Mouse (Mus musculus) midbrain, postnatal 0 days (tissue): Measurements from ENCODE around the gene Dpm2. TPM values are rescaled to one million over a fixed set of nuclear protein-coding genes. Genes with fewer than 3 reads are reported as not detected.

ENCODE experiments used
- ATAC-seq: fragments of 200-750 bp; cut with Nextera tagmentation; 2 replicates; pipeline ENCODE4 v1.8.0; 2017; ENCODE audit warnings: moderate number of reproducible peaks, mild to moderate bottlenecking, moderate TSS enrichment, moderate library complexity; ENCODE audit not compliant: low FRiP score
- DNase-seq: peaks from one replicate; pipeline ENCODE4 v3.0.0-alpha.2; 2015; ENCODE audit warnings: low spot score
- H3K27ac ChIP-seq: fragments of 300-500 bp; sonication (generic); 2 replicates; pipeline ENCODE4 v1.5.1; 2014; ENCODE audit warnings: low read depth, mild to moderate bottlenecking, low read length, mixed read lengths
- H3K27me3 ChIP-seq: fragments of 300-500 bp; sonication (generic); 2 replicates; pipeline ENCODE4 v1.6.1; 2014; ENCODE audit warnings: low read length, control low read depth, mixed read lengths; ENCODE audit not compliant: insufficient read depth
- H3K36me3 ChIP-seq: fragments of 300-500 bp; sonication (generic); 2 replicates; pipeline ENCODE4 v1.6.1; 2014; ENCODE audit warnings: low read length, control low read depth, mixed read lengths; ENCODE audit not compliant: insufficient read depth
- H3K4me1 ChIP-seq: fragments of 300-500 bp; sonication (generic); 2 replicates; pipeline ENCODE4 v1.6.1; 2014; ENCODE audit warnings: mild to moderate bottlenecking, control low read depth, antibody characterized with exemption, low read length, mixed read lengths; ENCODE audit not compliant: insufficient read depth
- H3K4me2 ChIP-seq: fragments of 300-500 bp; sonication (generic); 2 replicates; pipeline ENCODE4 v1.6.1; 2014; ENCODE audit warnings: low read depth, mild to moderate bottlenecking, low read length, mixed read lengths; ENCODE audit not compliant: poor library complexity, severe bottlenecking
- H3K4me3 ChIP-seq: fragments of 300-500 bp; sonication (generic); 2 replicates; pipeline ENCODE4 v1.5.1; 2014; ENCODE audit warnings: low read depth, mild to moderate bottlenecking, low read length, moderate library complexity
- H3K9ac ChIP-seq: fragments of 300-500 bp; sonication (generic); replicated peaks from 2 replicates; pipeline ENCODE4 v1.6.1; 2014; ENCODE audit warnings: mild to moderate bottlenecking, low read length, moderate library complexity, mixed read lengths; ENCODE audit not compliant: poor library complexity, severe bottlenecking
- H3K9me3 ChIP-seq: fragments of 300-500 bp; sonication (generic); 2 replicates; pipeline ENCODE4 v1.6.1; 2016; ENCODE audit warnings: low read length, control low read depth
- CTCF ChIP-seq: IDR thresholded peaks from 2 replicates; pipeline ENCODE4 v1.5.1; 2016; ENCODE audit warnings: antibody characterized with exemption, mild to moderate bottlenecking
- WGBS: fragments of 180-500 bp; shearing (Covaris S2); extraction: QIAGEN DNeasy Blood & Tissue Kit; methylation state at CpG from one replicate; pipeline ENCODE4 v1.1.7; 2014; 5-methylcytosine and 5-hydroxymethylcytosine counted together
- polyA plus RNA-seq: library from polyadenylated mRNA; unstranded; fragments of >200 nt; fragmentation: Nextera tagmentation; extraction: Ambion mirVana; gene quantifications from 2 replicates; pipeline ENCODE4 v1.2.1, GENCODE M21; 2015
- total RNA-seq: library from RNA; depleted of rRNA; stranded (reverse); fragments of >200 nt; gene quantifications from 2 replicates; pipeline ENCODE4 v1.2.3, GENCODE M21; 2014

The Dpm2 gene
- total and polyA plus RNA-seq, 2 experiments from 2014 or later = 73.3 to 135 TPM

DNA sequence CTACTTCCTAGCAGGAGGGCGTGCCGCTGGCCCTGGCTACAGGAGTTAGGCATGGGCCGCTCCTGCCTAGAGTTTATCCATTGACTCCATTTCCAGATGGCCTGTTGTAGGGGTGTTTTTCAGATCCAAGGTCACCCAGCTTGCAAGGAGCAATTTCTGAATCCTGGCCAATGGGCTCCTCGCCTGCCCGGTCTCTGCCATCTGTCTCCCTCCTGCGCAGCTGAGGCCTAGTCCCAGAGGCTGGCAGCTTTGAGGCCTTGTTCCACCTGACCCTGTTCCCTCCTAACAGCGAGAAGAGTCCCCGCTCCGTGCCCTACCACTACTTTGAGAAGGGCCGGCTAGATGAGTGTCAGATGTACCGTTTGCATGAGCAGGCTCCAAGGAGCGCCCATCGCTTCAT, 26.1 kb downstream of the Dpm2 start:
- DNase-seq (peak; percentile 78), ATAC-seq (no peak)
- no peak overlapping the region for H3K4me3 ChIP-seq
- no peaks in the 10 kb centered on the region for H3K9me3 ChIP-seq
- no peak overlapping the region for H3K27ac ChIP-seq
- H3K9ac ChIP-seq = no peak overlapping the region
- H3K27me3 ChIP-seq = no peaks in the 10 kb centered on the region; the same call in 1 of the 2 replicates
- H3K4me2 ChIP-seq = no peak overlapping the region
- 81% methylated on average over 13 of the region's 13 CpGs for WGBS
- no peaks in the 10 kb centered on the region for H3K4me1 ChIP-seq
- H3K36me3 ChIP-seq = peaks cover 40% of the 10 kb centered on the region
- no peak for TF ChIP-seq CTCF

DNA sequence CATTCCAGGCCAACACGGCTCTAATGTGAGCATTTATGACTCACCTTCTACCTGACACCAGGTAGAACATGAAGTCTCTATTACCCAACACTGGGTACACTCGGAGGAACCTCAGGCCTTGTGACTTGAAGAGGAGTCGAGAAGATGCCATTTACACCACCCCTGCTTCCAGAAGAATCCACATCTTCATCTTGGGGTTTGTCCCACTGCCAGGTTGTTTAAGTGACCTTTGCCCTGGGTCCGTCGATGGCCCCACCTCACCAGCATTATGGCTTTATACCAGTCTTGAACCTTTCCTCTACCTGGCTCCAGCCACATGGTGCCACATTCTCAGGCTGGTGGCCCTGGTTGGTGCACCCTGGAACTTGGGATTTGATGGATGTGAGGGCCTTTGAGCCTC, 26.6 kb downstream of the Dpm2 start:
- no peak for TF ChIP-seq CTCF
- no peaks in the 10 kb centered on the region for H3K4me1 ChIP-seq
- ATAC-seq (no peak), DNase-seq (no peak)
- no peaks in the 10 kb centered on the region for H3K9me3 ChIP-seq
- no peak overlapping the region for H3K9ac ChIP-seq
- WGBS = 85% methylated on average over 5 of the region's 5 CpGs
- H3K4me3 ChIP-seq = no peak overlapping the region
- H3K27me3 ChIP-seq = no peaks in the 10 kb centered on the region; the same call in 1 of the 2 replicates
- no peak overlapping the region for H3K27ac ChIP-seq
- peaks cover 40% of the 10 kb centered on the region for H3K36me3 ChIP-seq
- no peak overlapping the region for H3K4me2 ChIP-seq

DNA sequence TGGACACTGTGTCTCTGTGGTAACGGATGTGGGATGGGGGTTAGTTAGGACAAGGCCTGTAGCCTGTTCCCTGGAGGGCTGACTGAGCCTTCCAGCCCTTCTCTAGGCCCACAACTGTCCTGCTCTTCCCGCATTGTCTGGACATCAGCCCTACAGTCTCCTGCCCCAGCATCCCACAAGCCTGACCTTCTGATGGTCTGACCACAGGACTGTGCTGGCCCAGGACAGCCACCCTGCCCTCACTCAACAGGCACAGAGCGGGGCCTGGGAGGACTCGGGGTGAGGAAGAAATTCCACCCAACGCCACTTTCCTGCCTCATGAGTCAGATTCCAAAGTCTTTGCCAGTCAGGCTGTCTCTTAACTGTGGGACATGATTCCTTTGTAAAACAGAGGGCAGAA, 27.0 kb downstream of the Dpm2 start:
- H3K27ac ChIP-seq = no peak overlapping the region
- no peak for DNase-seq
- no peak overlapping the region for H3K9ac ChIP-seq
- H3K4me2 ChIP-seq = no peak overlapping the region
- H3K9me3 ChIP-seq = no peaks in the 10 kb centered on the region
- TF ChIP-seq CTCF = no peak
- H3K27me3 ChIP-seq = no peaks in the 10 kb centered on the region; the same call in 1 of the 2 replicates
- no peaks in the 10 kb centered on the region for H3K4me1 ChIP-seq
- no peak overlapping the region for H3K4me3 ChIP-seq
- peaks cover 35% of the 10 kb centered on the region for H3K36me3 ChIP-seq
- no peak for ATAC-seq
- 91% methylated on average over 5 of the region's 5 CpGs for WGBS

DNA sequence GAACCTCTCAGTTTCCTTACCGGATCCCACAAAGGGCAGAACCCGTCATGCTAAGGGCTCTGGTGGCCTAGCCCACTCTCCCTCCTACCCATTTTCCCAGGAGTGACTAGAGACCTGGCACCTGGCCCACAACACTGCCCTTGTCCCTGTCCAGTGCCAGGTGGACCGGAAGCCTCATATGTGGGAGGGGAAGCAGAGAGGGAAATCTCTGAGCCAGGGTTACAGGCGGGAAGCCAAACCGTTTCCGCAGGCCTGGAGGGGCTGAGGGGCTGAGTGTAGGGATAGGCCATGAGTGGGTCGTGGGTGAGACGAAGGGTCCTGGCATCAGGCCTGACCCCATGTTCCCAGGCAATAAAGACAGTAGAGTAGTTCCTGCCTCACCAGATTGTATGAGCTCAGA, 27.8 kb downstream of the Dpm2 start:
- no peak for DNase-seq
- TF ChIP-seq CTCF = no peak
- Histone ChIP-seq H3K27me3 (no peaks in the 10 kb centered on the region; the same call in 1 of the 2 replicates), H3K27ac (no peak overlapping the region), H3K4me2 (no peak overlapping the region), H3K9me3 (no peaks in the 10 kb centered on the region), H3K4me3 (no peak overlapping the region), H3K4me1 (no peaks in the 10 kb centered on the region), H3K9ac (no peak overlapping the region), H3K36me3 (peaks cover 32% of the 10 kb centered on the region)
- ATAC-seq = no peak
- 87% methylated on average over 8 of the region's 8 CpGs for WGBS

DNA sequence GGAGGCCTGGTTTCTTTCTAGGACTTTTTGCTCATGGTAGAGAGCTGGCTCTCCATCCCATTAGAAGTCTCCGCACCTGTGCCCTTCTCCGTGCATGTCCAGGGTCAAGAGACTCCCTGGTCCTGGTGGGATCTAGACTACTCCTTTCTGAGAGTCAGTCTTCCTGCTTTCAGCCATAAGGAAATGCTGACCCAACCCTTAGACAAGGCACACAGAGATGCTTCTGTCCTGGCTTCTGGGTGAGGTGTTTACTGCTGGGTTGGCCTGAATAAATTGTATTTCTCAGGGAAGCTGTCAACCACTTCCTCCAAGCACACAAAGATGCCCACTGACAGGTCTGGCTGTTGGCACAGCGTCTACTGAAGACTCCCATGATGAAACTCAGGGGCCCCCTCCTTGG, 28.8 kb downstream of the Dpm2 start, which contains the start of gene St6galnac6:
Gene St6galnac6 (plus strand): TSS at position 301 of the 400 bp plus-strand sequence.
- no peak for DNase-seq
- WGBS = 92% methylated on average over 3 of the region's 3 CpGs
- Histone ChIP-seq H3K4me3 (no peak within 1 kb of the TSS), H3K4me1 (no peaks in the 10 kb centered on the region), H3K36me3 (peaks cover 25% of the 10 kb centered on the region; the same call in 1 of the 2 replicates), H3K27me3 (no peaks in the 10 kb centered on the region; the same call in 1 of the 2 replicates), H3K4me2 (no peak within 1 kb of the TSS), H3K9me3 (no peaks in the 10 kb centered on the region), H3K9ac (no peak within 1 kb of the TSS), H3K27ac (no peak within 1 kb of the TSS)
- TF ChIP-seq CTCF = no peak
- no peak for ATAC-seq

DNA sequence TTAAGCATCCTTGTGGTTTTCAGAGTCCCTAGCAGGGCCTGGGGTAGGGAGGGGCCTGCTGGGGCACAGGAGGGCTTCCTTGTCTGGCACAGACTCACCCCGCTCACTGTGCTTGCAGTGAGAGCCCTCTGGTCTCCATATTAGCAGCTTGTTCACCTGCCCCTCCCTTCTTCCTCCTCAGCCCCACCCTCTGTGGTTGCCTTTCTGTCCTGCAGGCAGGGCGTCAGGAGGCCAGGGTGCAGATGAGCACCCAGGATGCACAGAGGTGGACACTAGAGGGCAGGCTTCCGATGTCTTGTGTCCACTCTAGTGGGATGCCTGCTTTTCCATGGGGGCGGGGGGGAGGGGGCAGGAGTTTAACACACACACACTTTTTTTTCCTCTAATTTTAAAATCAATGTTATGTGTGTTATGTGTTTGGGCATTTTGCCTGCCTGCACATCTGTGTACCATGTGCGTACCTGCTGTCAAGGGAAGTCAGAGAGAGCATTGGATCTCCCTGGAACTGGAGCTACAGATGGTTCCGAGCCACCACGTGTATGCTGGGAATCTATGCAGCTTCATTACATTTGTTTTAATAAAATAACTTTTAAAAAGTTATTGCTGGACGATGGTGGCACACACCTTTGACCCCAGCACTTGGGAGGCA, 30.9 kb downstream of the Dpm2 start:
- H3K4me2 ChIP-seq = no peak overlapping the region
- no peaks in the 10 kb centered on the region; the same call in 1 of the 2 replicates for H3K27me3 ChIP-seq
- no peak overlapping the region for H3K9ac ChIP-seq
- H3K27ac ChIP-seq = no peak overlapping the region
- ATAC-seq = no peak
- no peaks in the 10 kb centered on the region for H3K9me3 ChIP-seq
- H3K4me3 ChIP-seq = no peak overlapping the region
- 46% methylated on average over 8 of the region's 8 CpGs for WGBS
- peak; percentile 57 for TF ChIP-seq CTCF
- no peaks in the 10 kb centered on the region for H3K4me1 ChIP-seq
- DNase-seq = peak; percentile 48
- H3K36me3 ChIP-seq = peaks cover 11% of the 10 kb centered on the region; the same call in 1 of the 2 replicates
